Mouse (Mus musculus) hindbrain, embryonic 16.5 days (tissue): Measurements from ENCODE around the gene Arhgap44. TPM values are rescaled to one million over a fixed set of nuclear protein-coding genes. Genes with fewer than 3 reads are reported as not detected.

Source experiments
- ATAC-seq: fragments of 200-750 bp; cut with Nextera tagmentation; 2 replicates; pipeline ENCODE4 v1.8.0; 2017; ENCODE audit warnings: moderate TSS enrichment, moderate library complexity
- H3K27ac ChIP-seq: fragments of 300-500 bp; sonication (generic); 2 replicates; pipeline ENCODE4 v1.5.1; 2014; ENCODE audit warnings: low read depth, mild to moderate bottlenecking, control low read depth, low read length, moderate library complexity
- H3K27me3 ChIP-seq: fragments of 300-500 bp; sonication (generic); replicated peaks from 2 replicates; pipeline ENCODE4 v1.6.1; 2014; ENCODE audit warnings: low read length; ENCODE audit not compliant: control insufficient read depth, insufficient read depth
- H3K36me3 ChIP-seq: fragments of 300-500 bp; sonication (generic); 2 replicates; pipeline ENCODE4 v1.6.1; 2014; ENCODE audit warnings: mild to moderate bottlenecking, low read length, moderate library complexity, mixed read lengths; ENCODE audit not compliant: control insufficient read depth, insufficient read depth
- H3K4me1 ChIP-seq: fragments of 300-500 bp; sonication (generic); 2 replicates; pipeline ENCODE4 v1.6.1; 2014; ENCODE audit warnings: low read depth, low read length; ENCODE audit not compliant: control insufficient read depth, insufficient read depth
- H3K4me2 ChIP-seq: fragments of 300-500 bp; sonication (generic); 2 replicates; pipeline ENCODE4 v1.6.1; 2014; ENCODE audit warnings: mild to moderate bottlenecking, low read length, control low read depth, moderate library complexity
- H3K4me3 ChIP-seq: fragments of 300-500 bp; sonication (generic); 2 replicates; pipeline ENCODE4 v1.5.1; 2014; ENCODE audit warnings: mild to moderate bottlenecking, low read length, control low read depth, moderate library complexity
- H3K9ac ChIP-seq: fragments of 300-500 bp; sonication (generic); 2 replicates; pipeline ENCODE4 v1.6.1; 2014; ENCODE audit warnings: low read depth, mild to moderate bottlenecking, control low read depth, low read length, moderate library complexity
- H3K9me3 ChIP-seq: fragments of 300-500 bp; sonication (generic); 2 replicates; pipeline ENCODE4 v1.6.1; 2014; ENCODE audit warnings: mild to moderate bottlenecking, low read length, moderate library complexity; ENCODE audit not compliant: control insufficient read depth
- WGBS: fragments of 180-500 bp; shearing (Covaris S2); extraction: QIAGEN DNeasy Blood & Tissue Kit; methylation state at CpG from one replicate; pipeline ENCODE4 v1.1.7; 2014; 5-methylcytosine and 5-hydroxymethylcytosine counted together
- polyA plus RNA-seq: library from polyadenylated mRNA; unstranded; fragments of >200 nt; fragmentation: Nextera tagmentation; extraction: Ambion mirVana; gene quantifications from 2 replicates; pipeline ENCODE4 v1.2.1, GENCODE M21; 2015

Arhgap44 gene
- 20.7 and 21.8 TPM in 2 replicates for polyA plus RNA-seq

GRCm38 (mm10) chr11:65162767-65163120 is at the start of gene Arhgap44:
Gene Arhgap44, minus strand, starts transcription at chr11:65162961.
- Histone ChIP-seq H3K4me2 (peak within 1 kb of the TSS; percentile 62), H3K4me1 (peaks cover 12% of the 10 kb centered on the region), H3K4me3 (peak within 1 kb of the TSS; percentile 84), H3K27ac (peak within 1 kb of the TSS; percentile 83), H3K9me3 (no peaks in the 10 kb centered on the region), H3K9ac (peak within 1 kb of the TSS; percentile 93), H3K36me3 (no peaks in the 10 kb centered on the region), H3K27me3 (no peaks in the 10 kb centered on the region)
- ATAC-seq, result peak; percentile 96
- under 1% methylated on average over 27 of the region's 27 CpGs for WGBS

- H3K9ac ChIP-seq, result no peak overlapping the region
- 73% methylated on average over 6 of the region's 6 CpGs for WGBS
- no peaks in the 10 kb centered on the region; the same call in 1 of the 2 replicates for H3K4me1 ChIP-seq
- H3K9me3 ChIP-seq, result no peaks in the 10 kb centered on the region
- no peaks in the 10 kb centered on the region for H3K36me3 ChIP-seq
- no peak for ATAC-seq
- H3K4me3 ChIP-seq, result no peak overlapping the region
- H3K4me2 ChIP-seq, result no peak overlapping the region
- no peaks in the 10 kb centered on the region for H3K27me3 ChIP-seq
- no peak overlapping the region for H3K27ac ChIP-seq
Measured at GRCm38 (mm10) chr11:65211701-65212100, 48.9 kb upstream of the Arhgap44 start.

GRCm38 (mm10) chr11:65209441-65209840 is 46.7 kb upstream of the Arhgap44 start:
- WGBS, result 47% methylated on average over 6 of the region's 6 CpGs
- no peak for ATAC-seq

GRCm38 (mm10) chr11:65205306-65205705 is 42.5 kb upstream of the Arhgap44 start:
- no peaks in the 10 kb centered on the region for H3K4me1 ChIP-seq
- WGBS, result 73% methylated on average over 5 of the region's 5 CpGs
- no peak for ATAC-seq
- H3K9me3 ChIP-seq, result no peaks in the 10 kb centered on the region
- H3K4me2 ChIP-seq, result no peak overlapping the region
- H3K27me3 ChIP-seq, result no peaks in the 10 kb centered on the region
- no peak overlapping the region for H3K9ac ChIP-seq
- H3K4me3 ChIP-seq, result no peak overlapping the region
- no peaks in the 10 kb centered on the region for H3K36me3 ChIP-seq
- H3K27ac ChIP-seq, result no peak overlapping the region

More at GRCm38 (mm10) chr11:65209441-65209840, 46.7 kb upstream of the Arhgap44 start:
- Histone ChIP-seq H3K4me2 (no peak overlapping the region), H3K4me3 (no peak overlapping the region), H3K4me1 (no peaks in the 10 kb centered on the region), H3K9ac (no peak overlapping the region), H3K36me3 (no peaks in the 10 kb centered on the region), H3K27ac (no peak overlapping the region), H3K27me3 (no peaks in the 10 kb centered on the region), H3K9me3 (no peaks in the 10 kb centered on the region)

- Histone ChIP-seq H3K4me2 (no peak overlapping the region), H3K4me1 (no peaks in the 10 kb centered on the region), H3K27me3 (no peaks in the 10 kb centered on the region), H3K36me3 (no peaks in the 10 kb centered on the region), H3K9me3 (no peaks in the 10 kb centered on the region), H3K27ac (no peak overlapping the region), H3K9ac (no peak overlapping the region), H3K4me3 (no peak overlapping the region)
- 68% methylated on average over 13 of the region's 13 CpGs for WGBS
- ATAC-seq, result no peak
Measured at GRCm38 (mm10) chr11:65204651-65205050, 41.9 kb upstream of the Arhgap44 start.

- Histone ChIP-seq H3K27ac (no peak overlapping the region), H3K4me3 (no peak overlapping the region), H3K4me1 (no peaks in the 10 kb centered on the region), H3K4me2 (no peak overlapping the region), H3K9me3 (no peaks in the 10 kb centered on the region), H3K36me3 (no peaks in the 10 kb centered on the region), H3K27me3 (no peaks in the 10 kb centered on the region), H3K9ac (no peak overlapping the region)
- no peak for ATAC-seq
- 91% methylated on average over 1 of the region's 1 CpGs for WGBS
Measured at GRCm38 (mm10) chr11:65203020-65203419, 40.3 kb upstream of the Arhgap44 start.

GRCm38 (mm10) chr11:65202236-65202635 is 39.5 kb upstream of the Arhgap44 start:
- Histone ChIP-seq H3K9me3 (no peaks in the 10 kb centered on the region), H3K27ac (no peak overlapping the region), H3K4me3 (no peak overlapping the region), H3K4me1 (no peaks in the 10 kb centered on the region), H3K27me3 (no peaks in the 10 kb centered on the region), H3K9ac (no peak overlapping the region), H3K36me3 (no peaks in the 10 kb centered on the region), H3K4me2 (no peak overlapping the region)
- 47% methylated on average over 5 of the region's 5 CpGs for WGBS
- no peak for ATAC-seq

GRCm38 (mm10) chr11:65198026-65198425 is 35.3 kb upstream of the Arhgap44 start:
- ATAC-seq, result no peak
- no peaks in the 10 kb centered on the region for H3K36me3 ChIP-seq
- 0 out of 2 replicates have a peak, but pooled peaks cover 2% of the 10 kb centered on the region for H3K27me3 ChIP-seq
- no peak overlapping the region for H3K4me3 ChIP-seq
- 84% methylated on average over 3 of the region's 3 CpGs for WGBS
- no peak overlapping the region for H3K9ac ChIP-seq
- H3K4me2 ChIP-seq, result no peak overlapping the region
- H3K27ac ChIP-seq, result no peak overlapping the region
- no peaks in the 10 kb centered on the region for H3K4me1 ChIP-seq
- no peaks in the 10 kb centered on the region for H3K9me3 ChIP-seq

GRCm38 (mm10) chr11:65197280-65197679 is 34.5 kb upstream of the Arhgap44 start:
- Histone ChIP-seq H3K36me3 (no peaks in the 10 kb centered on the region), H3K9ac (no peak overlapping the region), H3K27me3 (0 out of 2 replicates have a peak, but pooled peaks cover 2% of the 10 kb centered on the region), H3K9me3 (no peaks in the 10 kb centered on the region), H3K4me2 (no peak overlapping the region), H3K4me1 (no peaks in the 10 kb centered on the region), H3K27ac (no peak overlapping the region), H3K4me3 (no peak overlapping the region)
- 0 out of 2 replicates have a peak, but pooled peaks have one; percentile 50 for ATAC-seq
- 2% methylated on average over 3 of the region's 3 CpGs for WGBS

- no peak for ATAC-seq
- no peaks in the 10 kb centered on the region for H3K9me3 ChIP-seq
- H3K4me2 ChIP-seq, result no peak overlapping the region
- H3K36me3 ChIP-seq, result no peaks in the 10 kb centered on the region
- no peak overlapping the region for H3K27ac ChIP-seq
- no peak overlapping the region for H3K4me3 ChIP-seq
- no peak overlapping the region for H3K9ac ChIP-seq
- 91% methylated on average over 10 of the region's 12 CpGs for WGBS
- no peaks in the 10 kb centered on the region for H3K4me1 ChIP-seq
- no peaks in the 10 kb centered on the region for H3K27me3 ChIP-seq
Measured at GRCm38 (mm10) chr11:65186974-65187373, 24.2 kb upstream of the Arhgap44 start.
